Mouse (Mus musculus) lung, postnatal 0 days (tissue): Measurements from ENCODE around the gene Pecr.

Experiments used
- CTCF ChIP-seq: IDR thresholded peaks from 2 replicates; pipeline ENCODE4 v1.5.1; 2016; ENCODE audit warnings: antibody characterized with exemption, mild to moderate bottlenecking
- EP300 ChIP-seq: IDR thresholded peaks from 2 replicates; pipeline ENCODE4 v1.6.1; 2016; ENCODE audit warnings: antibody characterized with exemption, mild to moderate bottlenecking, control low read depth

DNA sequence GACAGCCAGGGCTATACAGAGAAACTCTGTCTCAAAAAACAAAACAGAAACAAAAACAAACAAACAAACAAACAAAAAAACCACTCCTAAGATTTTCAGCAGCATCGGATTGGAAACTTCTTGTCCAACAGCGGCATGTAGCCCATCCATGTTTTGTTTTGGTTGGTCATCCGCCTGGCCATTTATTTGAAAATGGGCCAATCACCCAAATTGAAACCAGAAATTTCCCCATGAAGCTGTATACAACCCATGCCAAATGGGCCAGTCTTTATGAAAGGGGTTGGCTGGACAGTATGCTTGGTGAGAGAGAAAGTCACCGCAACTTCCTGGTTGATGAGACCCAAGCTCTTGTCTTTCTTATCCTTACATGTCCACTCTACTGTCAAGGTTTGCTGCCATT is 6.8 kb upstream of the Pecr start:
- TF ChIP-seq CTCF (no peak), EP300 (no peak)
